In the genomic region with DNA sequence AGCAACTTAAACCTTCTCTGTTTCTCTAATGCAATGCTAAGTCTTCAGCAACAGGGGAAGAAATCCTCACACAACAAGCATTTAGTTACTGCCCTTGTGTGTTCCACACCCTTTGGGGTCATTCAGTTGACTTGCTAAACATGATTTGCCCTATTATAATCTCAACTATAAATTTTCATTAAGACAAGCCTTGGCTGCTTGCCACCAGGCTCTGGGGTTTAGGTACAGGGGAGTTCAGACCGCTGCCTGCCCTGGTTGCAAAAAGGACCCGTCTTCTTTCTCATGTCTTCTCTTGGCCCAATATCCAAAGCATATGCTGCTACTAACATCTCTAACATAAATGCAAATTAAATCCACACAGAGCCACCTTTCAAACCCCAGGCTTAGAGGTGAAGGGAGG, we compare ENCODE assay signal across 14 mouse cellular contexts. TPM values are rescaled to one million over a fixed set of nuclear protein-coding genes. Genes with fewer than 3 reads are reported as not detected.
DNase-seq lines count a peak whose midpoint lies in the region; ATAC-seq and TF ChIP-seq lines count a peak whose summit lies in the region.
"Had no signal": no experiment of that assay in that cellular context is flagged by ENCODE, and none has a peak within 500 bp of the region (broad histone marks: within the 10 kb centered on the region; RNA-seq: fewer than 3 reads in every experiment).

No protein-coding gene starts in this region.

- H3K36me3 ChIP-seq in kidney, postnatal 0 days (ENCODE audit: insufficient read depth, low read length): peaks cover 57% of the 10 kb centered on the region
- peaks cover 5% of the 10 kb centered on the region for H3K36me3 ChIP-seq in kidney, adult 2 months (ENCODE audit: control insufficient read depth, insufficient read depth, low read length)
- peaks cover 80% of the 10 kb centered on the region for H3K36me3 ChIP-seq in limb, embryonic 13.5 days

- no peak for ATAC-seq in kidney, postnatal 0 days (replicated peaks; ENCODE audit: low FRiP score, low read depth)
- ATAC-seq in limb, embryonic 13.5 days (ENCODE audit: low FRiP score, low read depth): no peak
- ATAC-seq: Patski had no signal

- WGBS in kidney, postnatal 0 days: 49% methylated on average over 2 of the region's 2 CpGs
- WGBS in kidney, adult 2 months: 46% methylated on average over 2 of the region's 2 CpGs
- WGBS in limb, embryonic 13.5 days: 20% methylated on average over 2 of the region's 2 CpGs

- no peaks in the 10 kb centered on the region for H3K9me3 ChIP-seq in kidney, postnatal 0 days (replicated peaks; ENCODE audit: low read length)
- H3K9me3 ChIP-seq in limb, embryonic 13.5 days: no peaks in the 10 kb centered on the region
- H3K9me3 ChIP-seq: forebrain, embryonic 10.5 days; midbrain, embryonic 13.5 days; neural tube, embryonic 12.5 days had no signal

- peaks cover 23% of the 10 kb centered on the region for H3K4me1 ChIP-seq in kidney, postnatal 0 days (replicated peaks; ENCODE audit: insufficient read depth, low read length)
- no peaks in the 10 kb centered on the region for H3K4me1 ChIP-seq in kidney, adult 2 months (ENCODE audit: control insufficient read depth, insufficient read depth, low read length)
- peaks cover 71% of the 10 kb centered on the region for H3K4me1 ChIP-seq in limb, embryonic 13.5 days

- H3K27ac ChIP-seq in kidney, postnatal 0 days: no peak overlapping the region
- no peak overlapping the region for H3K27ac ChIP-seq in kidney, adult 2 months (ENCODE audit: insufficient read depth, low read depth, low read length)
- H3K27ac ChIP-seq in limb, embryonic 13.5 days: 0 out of 2 replicates have a peak overlapping the region, but pooled peaks have one; percentile 63
- H3K27ac ChIP-seq: neural tube, embryonic 12.5 days had no signal

- TF ChIP-seq CTCF in kidney, postnatal 0 days (IDR thresholded peaks at IDR 0.05; ENCODE audit: low read depth): no peak
- no peak for TF ChIP-seq CTCF in kidney, adult 2 months (conservative IDR thresholded peaks at IDR 0.05; ENCODE audit: insufficient read depth, insufficient read length, low read depth, low read length)

- H3K4me3 ChIP-seq in kidney, postnatal 0 days (replicated peaks; ENCODE audit: low read depth, low read length): no peak overlapping the region
- H3K4me3 ChIP-seq in kidney, adult 2 months (ENCODE audit: insufficient read depth, low read depth, low read length): no peak overlapping the region
- no peak overlapping the region for H3K4me3 ChIP-seq in limb, embryonic 13.5 days
- H3K4me3 ChIP-seq: forebrain, embryonic 10.5 days; midbrain, embryonic 13.5 days; neural tube, embryonic 12.5 days had no signal

- peak; percentile 46 for DNase-seq in kidney, postnatal 0 days (ENCODE audit: low spot score)
- no peak for DNase-seq in kidney, adult 2 months
- peak; percentile 70 for DNase-seq in MN1 (ENCODE audit: low spot score)
- DNase-seq in adrenal gland, postnatal 25 days: peak; percentile 36
- DNase-seq in spleen, postnatal 10 days (ENCODE audit: low spot score in 2 of 2): no peak
- DNase-seq in spleen, postnatal 36 days (ENCODE audit: low spot score in 2 of 2): no peak
- DNase-seq: embryo, embryonic 11 days; heart, postnatal 10 days; lung, postnatal 14 days had no signal

- no peak for TF ChIP-seq POLR2A in kidney, adult 2 months (IDR thresholded peaks at IDR 0.05; ENCODE audit: low read depth, low read length)

- H3K9ac ChIP-seq in kidney, postnatal 0 days (ENCODE audit: low read depth, low read length): no peak overlapping the region
- no peak overlapping the region for H3K9ac ChIP-seq in limb, embryonic 13.5 days
- H3K9ac ChIP-seq: midbrain, embryonic 13.5 days had no signal

- no peaks in the 10 kb centered on the region for H3K27me3 ChIP-seq in kidney, postnatal 0 days (ENCODE audit: insufficient read depth, low read length)
- H3K27me3 ChIP-seq in kidney, adult 2 months (replicated peaks; ENCODE audit: control insufficient read depth, insufficient read depth, low read length): no peaks in the 10 kb centered on the region
- H3K27me3 ChIP-seq in limb, embryonic 13.5 days: no peaks in the 10 kb centered on the region
- H3K27me3 ChIP-seq: midbrain, embryonic 13.5 days; neural tube, embryonic 12.5 days; Patski had no signal

- no peak overlapping the region for H3K4me2 ChIP-seq in kidney, postnatal 0 days (ENCODE audit: low read length)
- peak overlapping the region; percentile 23; the same call in 1 of the 2 replicates for H3K4me2 ChIP-seq in limb, embryonic 13.5 days (replicated peaks)
- H3K4me2 ChIP-seq: midbrain, embryonic 13.5 days; neural tube, embryonic 12.5 days had no signal

RNA-seq across cellular contexts. Expression of gene Fancc, which starts 27.0 kb away (rescaled TPM):
- 16.2 and 16.7 TPM in 2 replicates for polyA plus RNA-seq in kidney, postnatal 0 days (2015; fragmentation: Nextera tagmentation; extraction: Ambion mirVana)
- 9.0 and 9.8 TPM in 2 replicates for polyA plus RNA-seq in kidney, adult 2 months (2012; rRNA removed)
- total RNA-seq in adrenal gland, postnatal 25 days (2021): 10.4 and 18.2 TPM in 2 replicates
- 22.2 and 23.2 TPM in 2 replicates for polyA plus RNA-seq in limb, embryonic 13.5 days (2015; fragmentation: Nextera tagmentation; extraction: Ambion mirVana)

RNA-seq across cellular contexts. Expression of gene Ptch1, which starts 49.3 kb away (rescaled TPM):
- 10.7 and 12.2 TPM in 2 replicates for polyA plus RNA-seq in kidney, postnatal 0 days (2015; fragmentation: Nextera tagmentation; extraction: Ambion mirVana)
- 17.5 and 19.6 TPM in 2 replicates for polyA plus RNA-seq in kidney, adult 2 months (2012; rRNA removed)
- total RNA-seq in adrenal gland, postnatal 25 days (2021): 33.9 and 53.6 TPM in 2 replicates
- polyA plus RNA-seq in limb, embryonic 13.5 days (2015; fragmentation: Nextera tagmentation; extraction: Ambion mirVana): 27.4 and 30.0 TPM in 2 replicates

Comparison
In these comparisons a context has a peak if more than half of its experiments do, and no peak if none do; other contexts are left out.
1. DNase-seq: peak in kidney, postnatal 0 days (single experiment), MN1 (single experiment) and adrenal gland, postnatal 25 days (single experiment); none in kidney, adult 2 months (single experiment), spleen, postnatal 10 days (0 of 2) and spleen, postnatal 36 days (0 of 2).